Mouse (Mus musculus): ENCODE data around the gene Lpcat3.
A peak's percentile ranks its signal among the peaks of the same experiment; 100 is the strongest.
"Not testable (repeated sequence)": the region's sequence is repeated elsewhere in the genome, so short reads cannot be mapped to it uniquely, and the experiment has no call there.

Gene Lpcat3

DNA sequence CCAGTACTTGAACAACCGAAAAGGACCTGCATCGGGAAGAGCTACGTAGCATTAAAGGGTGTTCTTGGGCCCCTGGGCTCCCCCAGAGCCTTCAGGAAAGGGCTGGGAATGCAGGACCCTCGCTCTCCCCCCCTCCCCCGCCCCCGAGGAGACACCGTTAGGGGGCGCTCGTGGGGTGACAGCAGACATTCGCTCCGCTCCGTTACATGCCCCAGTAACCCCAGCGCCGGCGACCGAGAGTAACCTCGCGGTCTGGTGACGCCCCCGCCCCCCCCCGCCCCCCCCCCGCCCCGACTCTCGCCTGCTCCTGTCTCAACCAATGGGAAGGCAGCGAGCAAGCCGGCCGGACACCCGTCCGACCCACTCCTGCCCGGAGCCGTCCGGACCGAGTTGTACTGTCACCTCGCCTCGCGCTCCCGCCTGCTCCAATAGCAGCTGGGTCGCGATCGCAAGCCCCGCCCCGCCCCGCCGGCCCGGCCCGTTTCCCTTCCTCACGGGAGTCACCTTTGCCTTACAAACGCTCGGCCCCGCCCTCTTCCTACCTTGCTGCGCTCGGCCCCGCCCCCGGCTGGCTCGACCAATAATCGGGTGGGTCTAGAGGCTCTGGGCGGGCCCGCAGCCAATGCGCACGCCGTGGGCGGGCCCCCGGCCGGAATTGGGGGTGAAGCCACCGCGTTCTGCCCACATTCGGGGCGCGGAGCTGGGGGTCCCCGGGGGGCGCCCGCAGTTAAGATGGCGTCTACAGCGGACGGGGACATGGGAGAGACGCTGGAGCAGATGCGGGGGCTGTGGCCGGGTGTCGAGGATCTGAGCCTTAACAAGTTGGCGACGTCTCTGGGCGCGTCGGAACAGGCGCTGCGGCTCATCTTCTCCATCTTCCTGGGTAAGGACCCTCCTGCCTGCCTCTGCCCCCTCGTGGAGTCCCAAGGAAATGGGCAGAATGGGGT is at the start of gene Lpcat3:
TSS of gene Lpcat3 (plus strand) at position 551 of the 947 bp plus-strand sequence.
- DNase-seq = peak; percentile 100

DNA sequence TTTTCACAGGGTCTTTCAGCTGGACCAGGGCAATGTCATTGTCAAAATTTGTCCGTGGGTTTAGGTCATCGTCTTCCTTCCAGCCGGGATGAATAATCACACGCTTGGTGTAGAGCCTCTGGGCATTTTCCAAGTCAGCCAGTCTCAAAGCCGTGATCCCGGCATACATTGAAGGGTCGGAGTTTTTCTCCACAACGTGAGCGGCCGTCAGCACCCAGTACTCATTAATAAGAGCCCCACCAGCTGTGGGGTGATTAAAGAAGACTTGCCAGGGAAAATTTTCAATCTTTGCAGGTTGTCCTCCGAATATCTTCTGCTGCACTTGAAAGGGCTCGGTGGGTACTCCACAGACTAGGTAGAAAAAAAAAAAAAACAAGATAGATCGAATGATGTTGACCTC is 37.2 kb upstream of the Lpcat3 start:
- DNase-seq = no peak

DNA sequence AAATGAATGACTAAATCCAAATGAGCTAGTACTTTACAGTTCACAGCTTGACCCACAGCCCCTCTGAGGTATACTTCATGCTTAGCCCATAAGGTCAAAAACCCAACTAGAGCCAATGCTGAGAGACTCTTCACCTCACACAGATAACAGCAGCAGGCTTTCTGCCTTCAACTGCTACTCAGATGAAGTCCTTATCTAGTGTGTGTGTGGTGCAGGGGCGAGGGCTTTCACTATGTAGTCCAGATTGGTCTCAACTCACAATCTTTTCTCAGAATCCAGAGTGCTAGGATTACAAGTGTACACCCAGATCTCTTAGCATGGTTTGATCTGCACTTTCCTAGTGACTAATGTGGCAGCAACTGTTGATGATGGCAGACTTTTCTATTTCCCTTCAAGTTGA is 36.6 kb upstream of the Lpcat3 start:
- DNase-seq = not testable (repeated sequence)

DNA sequence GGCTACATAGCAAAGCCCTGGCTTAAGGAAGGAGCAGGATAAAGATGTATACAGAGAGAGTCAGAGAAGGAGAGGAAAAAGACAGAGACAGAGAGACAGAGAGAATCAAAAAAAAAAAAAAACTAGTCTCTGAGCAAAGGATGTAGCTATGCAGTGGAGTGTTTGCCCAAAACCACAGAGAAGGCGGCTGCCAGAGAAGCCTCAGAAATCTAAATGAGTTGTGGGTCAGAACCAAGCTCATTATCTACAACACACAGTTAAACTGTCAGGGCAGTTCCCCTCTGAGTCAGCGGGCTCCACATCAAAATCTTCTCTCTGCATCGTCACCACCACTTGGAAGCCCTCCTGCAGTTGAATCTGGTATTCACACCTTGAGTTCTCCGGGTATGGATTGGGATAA is 32.1 kb upstream of the Lpcat3 start:
- DNase-seq = no peak

DNA sequence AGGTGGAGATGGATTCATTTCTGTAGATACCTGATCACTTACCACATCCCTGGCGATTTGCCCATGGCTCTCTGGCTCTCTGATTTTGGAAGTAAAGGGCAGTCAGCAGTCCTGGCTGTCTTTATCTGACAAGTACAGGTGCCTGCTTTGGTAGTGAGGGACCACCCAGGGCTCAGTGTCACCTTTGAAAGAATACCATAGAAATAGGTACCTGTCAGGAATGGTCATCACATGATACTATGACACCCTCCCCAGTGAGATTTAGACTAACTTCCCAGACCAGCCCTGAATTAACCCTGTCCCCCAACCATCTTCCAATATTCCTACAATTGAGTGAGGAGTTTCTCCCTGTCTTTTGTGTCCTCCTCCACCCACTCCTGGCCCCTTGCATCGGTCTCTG is 26.8 kb upstream of the Lpcat3 start, which contains the start of gene C1s2:
TSS of gene C1s2 (minus strand) at position 101 of the 400 bp plus-strand sequence.
- not testable (repeated sequence) for DNase-seq

DNA sequence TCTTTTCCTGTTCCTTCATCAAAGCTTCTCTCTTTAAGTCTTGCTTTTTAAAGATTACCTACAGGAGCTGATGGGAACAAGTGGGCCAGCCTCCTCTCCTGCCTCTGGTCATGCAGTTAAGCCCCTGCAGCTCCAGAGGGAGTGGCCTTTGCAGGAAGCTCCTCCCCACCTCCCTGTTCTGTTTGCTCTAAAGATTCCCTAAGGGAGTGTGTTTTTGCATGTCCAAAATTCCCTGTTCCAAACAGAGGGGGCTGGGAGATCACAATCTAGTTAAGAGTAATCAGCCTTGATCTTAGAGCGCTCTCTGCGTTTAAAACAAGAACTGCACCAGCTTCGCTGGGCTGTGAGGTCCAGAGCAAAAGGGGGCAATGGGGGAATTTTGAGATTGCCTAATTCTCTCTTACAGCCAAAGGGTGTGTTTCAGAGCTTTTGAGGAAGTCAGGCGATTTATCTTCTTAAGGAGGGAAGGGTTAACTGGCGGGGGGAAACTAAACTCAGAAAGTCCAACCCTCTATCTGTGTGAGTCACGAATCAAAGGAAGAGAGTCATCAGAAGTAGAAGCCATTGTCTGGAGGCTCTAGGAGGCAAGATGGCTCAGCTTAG is 25.9 kb upstream of the Lpcat3 start:
- not testable (repeated sequence) for DNase-seq

DNA sequence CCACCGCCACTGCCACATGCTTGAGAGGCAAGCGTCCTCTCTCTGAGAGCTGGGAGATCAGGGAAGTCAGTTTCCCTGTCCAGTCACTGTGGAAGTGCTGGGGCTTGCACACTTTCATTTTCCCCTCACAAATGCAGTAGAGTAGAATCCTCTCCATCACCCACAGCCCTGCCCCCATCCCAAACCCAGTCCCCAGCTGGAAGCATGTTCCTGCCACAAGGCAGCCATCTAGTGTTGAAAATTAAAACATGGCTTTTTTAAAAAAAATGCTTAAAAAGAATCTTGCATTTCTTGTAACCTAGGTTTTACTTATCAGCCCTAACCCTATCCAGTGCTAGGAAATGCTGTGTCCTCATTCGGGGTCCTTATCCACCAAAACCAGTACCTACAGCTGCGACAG is 22.8 kb upstream of the Lpcat3 start:
- no peak for DNase-seq

DNA sequence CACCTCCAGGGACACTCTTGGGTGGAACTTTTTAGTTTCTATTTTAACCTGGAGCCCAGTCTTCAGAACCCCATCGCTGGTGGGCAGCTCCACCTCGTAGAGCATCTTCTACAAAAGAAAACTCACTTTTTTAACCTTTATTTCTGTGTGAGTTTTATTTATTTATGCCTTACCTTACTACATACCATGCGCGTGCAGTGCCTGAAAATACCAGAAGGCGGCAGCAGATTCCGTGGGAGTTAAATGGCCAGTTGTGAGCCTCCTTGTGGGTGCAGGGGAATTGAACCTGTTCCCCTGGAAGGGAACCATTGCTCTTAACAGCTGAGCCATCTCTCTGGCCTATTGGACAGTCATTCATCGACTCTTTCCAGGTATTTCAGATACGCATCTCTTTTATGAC is 21.8 kb upstream of the Lpcat3 start:
- peak; percentile 77 for DNase-seq

DNA sequence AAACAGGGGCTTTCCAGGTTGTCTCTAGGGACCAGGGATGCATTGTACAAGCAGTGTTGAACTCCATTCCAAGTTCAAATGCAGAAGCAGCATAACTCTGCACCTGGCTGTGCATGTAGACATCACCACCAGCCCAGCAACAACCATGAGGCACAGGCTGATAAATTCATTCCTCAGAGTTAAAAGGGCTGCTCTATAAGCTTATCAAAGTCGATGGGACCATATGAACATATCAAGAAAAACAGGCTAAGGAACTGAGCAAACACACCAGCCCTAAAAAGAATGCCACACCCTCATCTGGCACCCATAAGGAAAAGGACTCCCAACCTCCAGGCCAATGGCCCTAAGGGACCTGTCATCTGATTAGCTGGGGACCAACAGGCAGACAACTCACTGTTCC is 16.4 kb upstream of the Lpcat3 start:
- no peak for DNase-seq

DNA sequence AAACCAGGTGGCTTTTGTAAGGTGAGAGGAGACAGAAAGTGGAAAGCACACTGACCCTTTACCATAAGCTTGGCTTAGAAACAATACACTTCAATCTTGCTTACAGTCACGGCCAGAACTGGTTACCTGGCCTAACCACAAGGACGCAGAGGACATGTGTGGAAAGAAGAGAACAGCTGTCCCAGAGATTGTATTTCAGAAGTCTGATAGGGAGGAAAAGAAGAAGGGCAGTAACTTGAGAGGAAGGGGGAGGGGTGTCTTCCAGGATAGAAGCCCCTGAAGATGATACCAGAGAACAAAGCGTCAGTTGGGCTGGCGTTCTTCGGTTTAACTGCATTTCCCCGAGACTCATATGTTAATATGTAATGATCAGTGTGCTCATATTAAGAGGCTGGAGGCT is 6.9 kb upstream of the Lpcat3 start:
- DNase-seq = no peak

DNA sequence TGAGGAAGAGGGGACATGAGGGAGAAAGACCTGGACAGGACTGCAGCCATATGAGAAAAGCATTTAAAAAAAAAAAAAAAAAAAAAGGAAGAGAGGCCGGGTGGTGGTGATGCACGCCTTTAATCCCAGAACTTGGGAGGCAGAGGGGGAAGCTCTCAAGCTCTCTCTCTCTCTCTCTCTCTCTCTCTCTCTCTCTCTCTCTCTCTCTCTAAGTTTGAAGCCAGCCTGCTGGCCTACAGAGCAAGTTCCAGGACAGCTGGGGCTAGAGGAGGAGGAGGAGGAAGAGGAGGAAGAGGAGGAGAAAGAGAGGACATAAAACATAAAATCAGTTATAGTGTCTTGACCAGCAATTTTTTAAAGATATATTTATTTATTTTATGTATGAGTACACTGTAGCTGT is 4.8 kb upstream of the Lpcat3 start:
- DNase-seq = no peak

DNA sequence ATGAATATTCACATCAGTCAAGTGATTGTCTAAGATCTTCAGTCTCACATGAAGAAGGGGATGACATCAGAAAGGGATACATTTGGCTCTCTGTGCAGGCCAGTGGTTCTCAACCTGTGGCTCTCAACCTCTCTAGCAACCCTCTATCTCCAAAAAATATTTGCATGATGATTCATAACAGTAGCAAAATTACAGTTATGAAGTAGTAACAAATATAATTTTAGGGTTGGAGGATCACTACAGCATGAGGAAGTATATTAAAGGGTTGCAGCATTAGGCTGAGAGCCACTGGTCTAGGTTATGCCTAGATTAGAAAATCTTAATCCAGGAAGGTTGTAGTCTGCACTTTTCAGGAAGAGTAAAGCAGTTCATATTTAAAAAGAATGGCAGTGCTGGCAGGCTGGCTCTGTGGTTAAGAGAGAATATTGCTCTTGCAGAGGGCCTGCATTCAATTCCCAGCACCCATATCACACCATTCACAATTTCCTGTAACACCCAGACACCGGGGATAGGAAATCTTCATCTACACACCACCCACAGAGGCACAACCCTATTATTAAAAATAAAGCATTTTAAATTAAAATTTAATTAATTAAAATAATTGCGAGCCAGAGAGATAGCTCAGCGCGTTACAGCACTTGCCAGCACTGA is 1.5 kb upstream of the Lpcat3 start:
- no peak for DNase-seq

DNA sequence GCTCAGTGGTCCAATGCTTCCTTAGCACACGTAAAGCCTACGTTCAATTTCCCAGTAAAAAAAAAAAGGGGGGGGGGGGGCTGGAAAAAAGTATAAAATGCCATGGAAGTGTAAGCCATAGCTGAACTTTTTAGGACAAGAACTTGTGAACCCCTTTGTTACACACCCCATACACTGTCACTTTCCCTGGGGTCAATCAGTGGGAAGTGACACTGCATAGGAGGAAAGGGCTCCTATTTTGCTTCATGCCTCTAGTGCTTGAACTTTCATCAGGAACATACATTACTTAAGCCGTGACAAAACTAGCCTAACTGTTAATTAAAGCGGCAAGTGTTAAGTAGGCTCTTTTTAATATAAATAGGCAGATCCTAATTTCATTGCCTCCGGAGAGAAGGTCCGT is 832 bp upstream of the Lpcat3 start:
- no peak for DNase-seq

DNA sequence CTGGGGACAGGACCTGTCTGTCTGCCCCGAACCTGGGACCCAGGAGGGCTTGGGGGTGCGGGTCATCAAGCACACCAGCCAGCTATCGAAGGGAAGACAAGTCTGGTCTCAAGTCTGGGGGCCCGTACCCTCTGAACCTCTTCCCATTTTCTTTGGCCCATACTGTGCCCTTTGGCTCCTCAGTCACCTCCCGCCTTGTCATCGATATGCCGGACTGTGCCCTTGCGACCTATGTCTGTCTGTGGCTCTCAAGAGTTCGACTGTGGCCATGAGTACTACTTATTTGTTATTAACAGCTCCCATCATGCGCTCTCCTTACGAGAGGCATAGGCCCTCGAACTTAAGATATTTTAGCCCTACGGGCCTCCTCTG is 583 bp downstream of the Lpcat3 start:
- no peak for DNase-seq

DNA sequence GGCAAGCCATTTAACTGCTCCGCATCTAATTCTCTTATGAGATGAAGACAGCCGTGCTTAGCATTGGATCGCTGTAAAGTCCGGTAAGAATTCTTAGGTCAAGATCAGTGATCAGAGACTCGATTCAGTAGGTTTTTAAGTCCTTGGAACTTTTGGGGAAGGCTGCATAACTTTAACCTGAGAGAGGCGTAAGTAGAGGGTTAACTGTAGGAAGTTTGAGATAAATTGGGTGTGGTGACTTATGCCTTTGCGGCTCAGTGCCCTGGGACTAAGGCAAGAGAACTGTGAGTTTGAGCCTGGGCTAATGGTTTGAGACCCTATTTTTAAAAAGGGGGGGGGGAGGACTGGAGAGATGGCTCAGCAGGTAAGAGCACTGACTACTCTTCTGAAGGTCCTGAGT is 1.4 kb downstream of the Lpcat3 start:
- no peak for DNase-seq

DNA sequence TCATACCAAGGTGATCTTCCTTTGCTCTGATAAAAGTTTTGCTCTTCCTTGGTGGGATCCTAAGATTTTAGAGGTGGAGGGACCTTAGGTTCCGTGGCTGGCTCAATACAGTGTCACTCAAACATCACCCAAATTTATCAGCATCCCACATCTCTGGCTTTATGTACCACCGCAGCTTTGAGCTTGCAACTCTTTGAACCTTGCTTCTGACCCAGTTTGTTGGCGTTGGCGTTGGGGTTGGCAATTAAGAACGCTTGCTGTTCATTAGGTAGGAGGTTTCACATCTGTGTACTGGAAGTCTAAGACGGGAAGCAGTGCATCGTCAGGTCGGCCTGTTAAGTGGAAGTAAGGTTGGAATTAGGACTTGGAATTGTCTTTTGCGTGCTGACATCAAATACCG is 2.2 kb downstream of the Lpcat3 start:
- DNase-seq = no peak

DNA sequence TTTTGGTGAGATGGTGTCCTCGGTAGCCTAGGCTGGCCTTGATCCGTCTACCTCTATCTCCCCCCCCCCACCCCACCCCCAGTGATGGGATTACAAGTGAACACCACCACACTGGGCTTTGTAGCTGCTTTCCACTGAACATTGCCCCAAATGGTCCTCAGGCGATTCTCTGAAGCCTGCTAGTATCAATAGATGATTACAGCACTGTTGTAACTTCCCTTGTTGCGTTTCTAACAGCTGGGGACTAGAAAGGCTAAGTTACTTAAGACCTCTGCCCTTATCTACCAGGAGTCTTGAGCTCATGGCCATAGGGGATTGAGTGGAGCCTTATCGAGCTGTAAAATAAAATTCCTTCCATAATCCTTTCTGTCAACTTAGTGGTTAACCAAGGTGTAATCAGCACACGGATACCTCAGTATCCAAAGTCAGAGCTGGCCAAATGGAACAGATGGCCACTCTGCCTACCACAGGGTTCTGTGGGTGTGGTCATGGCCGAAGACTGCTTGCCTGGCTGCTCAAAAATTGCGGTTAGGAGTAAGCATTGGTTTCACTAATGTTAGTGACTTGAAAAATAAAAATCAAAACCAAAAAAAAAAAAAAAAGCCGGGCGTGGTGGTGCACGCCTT is 6.5 kb downstream of the Lpcat3 start:
- DNase-seq = no peak

DNA sequence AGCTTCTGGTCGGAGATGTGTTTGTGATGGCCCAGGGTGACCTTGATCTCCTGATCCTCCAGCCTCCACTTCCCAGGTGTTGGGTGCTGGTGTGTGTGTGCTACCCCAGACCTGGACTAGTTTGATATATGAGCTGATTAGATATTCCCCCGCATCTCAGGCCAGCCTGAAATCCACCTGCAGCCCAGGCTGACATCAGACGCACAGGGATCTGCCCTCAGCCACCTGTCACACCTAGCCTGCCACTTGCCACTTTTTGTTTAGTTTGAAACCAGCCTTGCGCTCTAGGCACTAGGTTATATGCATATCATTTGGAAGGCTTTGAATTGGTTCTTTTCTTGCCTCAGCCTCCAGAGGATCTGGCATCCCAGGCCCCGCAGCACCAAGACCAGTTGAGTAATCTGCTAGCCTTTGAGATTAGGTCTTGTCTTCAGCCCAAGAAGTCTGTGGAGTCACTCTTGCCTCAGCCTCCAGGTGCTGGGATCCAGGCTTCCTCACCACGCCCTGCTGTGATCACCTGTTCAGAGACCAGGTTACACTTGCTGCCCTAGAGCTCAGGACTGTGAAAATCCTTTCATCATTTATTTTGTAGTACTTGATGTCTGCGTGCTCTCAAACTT is 7.6 kb downstream of the Lpcat3 start:
- DNase-seq = no peak

DNA sequence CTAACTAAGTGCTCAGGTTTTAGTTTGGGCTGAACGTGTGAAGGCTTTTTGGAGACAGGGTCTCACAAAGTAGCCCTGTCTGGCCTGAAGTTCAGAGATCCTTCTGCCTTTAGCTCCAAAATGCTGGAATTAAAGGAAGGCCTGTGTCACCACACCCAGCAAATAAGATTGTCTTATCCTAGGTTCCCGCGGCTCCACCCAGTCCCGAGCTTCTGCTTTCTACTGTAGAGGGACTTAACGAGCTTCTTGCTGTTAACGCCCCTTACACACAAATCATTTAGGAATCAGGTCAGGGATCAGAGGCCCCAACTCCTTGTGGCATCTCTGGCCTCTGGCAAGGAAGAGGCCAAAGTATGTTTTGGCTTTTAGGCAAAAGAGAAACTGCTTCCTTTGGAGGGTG is 9.3 kb downstream of the Lpcat3 start:
- DNase-seq = no peak

DNA sequence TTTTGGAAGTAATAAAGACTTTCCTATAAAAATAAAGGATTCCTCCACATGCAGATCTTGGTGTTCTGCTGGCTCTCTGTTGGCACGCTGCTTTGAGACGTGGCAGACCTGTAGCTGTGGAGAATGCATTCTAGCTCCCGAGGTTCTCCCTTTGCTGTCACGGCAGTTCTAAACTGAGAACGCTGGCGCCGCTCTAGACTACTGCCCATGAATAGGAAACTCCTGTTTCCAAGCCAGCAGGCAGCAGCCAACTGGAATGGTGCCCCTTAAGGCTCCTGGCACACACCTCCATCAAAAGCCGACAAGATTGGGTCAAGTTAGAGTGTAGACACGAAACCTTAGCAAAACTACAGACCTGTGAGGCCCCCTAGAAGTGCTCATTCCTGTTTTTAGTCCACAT is 10.8 kb downstream of the Lpcat3 start:
- DNase-seq = no peak

DNA sequence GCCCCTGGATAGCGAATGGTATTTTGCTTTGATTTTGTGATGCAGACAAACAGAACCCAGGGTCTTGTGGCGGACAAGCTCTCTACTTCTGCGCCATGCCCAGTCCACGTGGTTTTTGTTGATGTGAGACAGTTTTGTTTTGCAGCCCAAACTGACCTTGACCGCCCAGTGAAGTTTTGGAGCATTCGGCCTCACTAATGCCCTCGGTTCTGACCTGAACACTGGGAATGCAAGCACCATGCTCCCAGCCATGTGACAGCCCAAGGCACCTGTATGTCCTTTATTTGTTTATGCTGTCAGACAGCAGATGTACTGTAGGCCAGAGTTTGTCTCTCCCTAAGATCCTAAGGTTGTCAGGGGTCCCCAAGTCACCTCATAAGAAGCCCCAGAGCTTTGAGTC is 11.8 kb downstream of the Lpcat3 start:
- no peak for DNase-seq

DNA sequence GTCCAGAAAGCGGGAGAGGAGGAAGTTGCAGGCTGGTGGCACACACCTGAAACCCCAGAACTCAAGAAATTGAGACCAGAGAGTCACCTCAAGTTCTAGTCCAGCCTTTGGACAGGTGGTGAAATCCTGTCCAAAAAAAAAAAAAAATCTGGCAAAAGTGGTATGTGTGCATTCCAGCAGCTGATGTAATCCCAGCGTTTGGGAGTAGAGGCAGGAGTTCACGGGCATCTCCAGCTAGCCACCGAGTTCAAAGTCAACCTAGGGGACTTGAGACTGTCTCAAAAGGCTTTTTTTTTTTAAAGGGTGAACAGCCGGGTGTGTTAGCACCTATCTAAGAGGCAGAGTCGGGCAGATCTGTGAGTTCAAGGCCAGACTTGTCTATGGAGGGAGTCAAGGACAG is 13.3 kb downstream of the Lpcat3 start:
- DNase-seq = no peak

DNA sequence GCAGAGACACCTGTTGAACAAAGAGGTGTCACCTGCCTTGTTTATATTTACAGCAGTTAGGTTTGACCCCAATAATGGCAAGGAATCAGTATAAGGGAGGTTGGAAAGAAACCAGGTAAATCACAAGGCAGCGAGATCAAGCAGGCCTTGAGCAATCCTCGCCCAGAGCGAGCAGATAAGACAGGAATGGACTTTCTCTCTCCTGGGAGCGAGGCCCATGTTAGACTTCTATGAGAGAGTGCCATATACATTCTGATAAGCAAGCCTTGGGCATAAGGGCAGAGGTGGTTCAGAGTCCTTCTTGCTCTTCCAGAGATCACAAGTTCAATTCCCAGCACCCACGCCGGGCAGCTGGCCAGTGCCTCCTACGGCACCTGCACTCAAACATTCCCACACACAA is 15.9 kb downstream of the Lpcat3 start:
- no peak for DNase-seq
